Mouse (Mus musculus): ENCODE results near the gene Tyrobp. TPM values are rescaled to one million over a fixed set of nuclear protein-coding genes. Genes with fewer than 3 reads are reported as not detected.

Tyrobp gene
- polyA plus RNA-seq, 2 experiments = 54.2 to 84.7 TPM

- peaks cover 7% of the 10 kb centered on the region; the same call in 1 of the 2 replicates for H3K4me1 ChIP-seq (ENCODE audit: control insufficient read depth, insufficient read depth, low read length)
- no peak for ATAC-seq (ENCODE audit: low FRiP score, low read depth)
- no peak overlapping the region for H3K9ac ChIP-seq (ENCODE audit: low read depth, low read length, severe bottlenecking)
- TF ChIP-seq POLR2A (IDR thresholded peaks at IDR 0.05; ENCODE audit: borderline replicate concordance, extremely low read depth, insufficient read depth, insufficient read length) = no peak
- H3K4me3 ChIP-seq (replicated peaks; ENCODE audit: low read length) = 0 out of 2 replicates have a peak overlapping the region, but pooled peaks have one; percentile 67
- H3K27ac ChIP-seq (replicated peaks; ENCODE audit: low read depth, low read length) = no peak overlapping the region
- H3K27me3 ChIP-seq (ENCODE audit: control insufficient read depth, insufficient read depth, low read length) = no peaks in the 10 kb centered on the region
- H3K4me2 ChIP-seq (replicated peaks; ENCODE audit: low read depth, low read length, severe bottlenecking) = peak overlapping the region; percentile 79
- peaks cover 5% of the 10 kb centered on the region for H3K36me3 ChIP-seq (ENCODE audit: control insufficient read depth, insufficient read depth, low read length)
- 22% methylated on average over 9 of the region's 9 CpGs for WGBS
- no peak for DNase-seq (ENCODE audit: low spot score)
- no peaks in the 10 kb centered on the region for H3K9me3 ChIP-seq (ENCODE audit: control insufficient read depth, low read length)
Observed at GRCm38 (mm10) chr7:30443696-30444095, 30.1 kb downstream of the Tyrobp start.

GRCm38 (mm10) chr7:30444154-30444970, 30.8 kb downstream of the Tyrobp start:
- ATAC-seq (ENCODE audit: low FRiP score, low read depth) (peak; percentile 42; the same call in 1 of the 2 replicates), DNase-seq (ENCODE audit: low spot score) (peak; percentile 35)
- H3K4me2 ChIP-seq (replicated peaks; ENCODE audit: low read depth, low read length, severe bottlenecking) = peak overlapping the region; percentile 79
- H3K27ac ChIP-seq (replicated peaks; ENCODE audit: low read depth, low read length) = 0 out of 2 replicates have a peak overlapping the region, but pooled peaks have one; percentile 48
- H3K27me3 ChIP-seq (ENCODE audit: control insufficient read depth, insufficient read depth, low read length) = no peaks in the 10 kb centered on the region
- H3K36me3 ChIP-seq (ENCODE audit: control insufficient read depth, insufficient read depth, low read length) = peaks cover 5% of the 10 kb centered on the region
- H3K4me1 ChIP-seq (ENCODE audit: control insufficient read depth, insufficient read depth, low read length) = peaks cover 7% of the 10 kb centered on the region; the same call in 1 of the 2 replicates
- 2% methylated on average over 38 of the region's 38 CpGs for WGBS
- H3K9ac ChIP-seq (ENCODE audit: low read depth, low read length, severe bottlenecking) = peak overlapping the region; percentile 65
- H3K4me3 ChIP-seq (replicated peaks; ENCODE audit: low read length) = peak overlapping the region; percentile 67
- H3K9me3 ChIP-seq (ENCODE audit: control insufficient read depth, low read length) = no peaks in the 10 kb centered on the region
- TF ChIP-seq POLR2A (IDR thresholded peaks at IDR 0.05; ENCODE audit: borderline replicate concordance, extremely low read depth, insufficient read depth, insufficient read length) = no peak

GRCm38 (mm10) chr7:30444971-30445751, 31.6 kb downstream of the Tyrobp start, which contains the start of gene Aplp1:
Gene Aplp1, minus strand, starts transcription at chr7:30445535.
- peaks cover 7% of the 10 kb centered on the region; the same call in 1 of the 2 replicates for H3K4me1 ChIP-seq (ENCODE audit: control insufficient read depth, insufficient read depth, low read length)
- H3K4me3 ChIP-seq (replicated peaks; ENCODE audit: low read length) = peak within 1 kb of the TSS; percentile 67
- no peak for TF ChIP-seq POLR2A (IDR thresholded peaks at IDR 0.05; ENCODE audit: borderline replicate concordance, extremely low read depth, insufficient read depth, insufficient read length)
- WGBS = under 1% methylated on average over 49 of the region's 72 CpGs
- H3K9ac ChIP-seq (ENCODE audit: low read depth, low read length, severe bottlenecking) = peak within 1 kb of the TSS; percentile 65
- DNase-seq (ENCODE audit: low spot score) (peak; percentile 43), ATAC-seq (ENCODE audit: low FRiP score, low read depth) (peak; percentile 82)
- H3K36me3 ChIP-seq (ENCODE audit: control insufficient read depth, insufficient read depth, low read length) = peaks cover 5% of the 10 kb centered on the region; the same call in 1 of the 2 replicates
- H3K27me3 ChIP-seq (ENCODE audit: control insufficient read depth, insufficient read depth, low read length) = no peaks in the 10 kb centered on the region
- H3K27ac ChIP-seq (replicated peaks; ENCODE audit: low read depth, low read length) = peak within 1 kb of the TSS; percentile 48; the same call in 1 of the 2 replicates
- H3K4me2 ChIP-seq (replicated peaks; ENCODE audit: low read depth, low read length, severe bottlenecking) = peak within 1 kb of the TSS; percentile 79
- no peaks in the 10 kb centered on the region for H3K9me3 ChIP-seq (ENCODE audit: control insufficient read depth, low read length)

- Histone ChIP-seq H3K4me3 (replicated peaks; ENCODE audit: low read length) (no peak overlapping the region), H3K4me2 (replicated peaks; ENCODE audit: low read depth, low read length, severe bottlenecking) (no peak overlapping the region), H3K27ac (replicated peaks; ENCODE audit: low read depth, low read length) (no peak overlapping the region), H3K36me3 (ENCODE audit: control insufficient read depth, insufficient read depth, low read length) (no peaks in the 10 kb centered on the region), H3K27me3 (ENCODE audit: control insufficient read depth, insufficient read depth, low read length) (peaks cover 34% of the 10 kb centered on the region), H3K4me1 (ENCODE audit: control insufficient read depth, insufficient read depth, low read length) (no peaks in the 10 kb centered on the region), H3K9ac (ENCODE audit: low read depth, low read length, severe bottlenecking) (no peak overlapping the region), H3K9me3 (ENCODE audit: control insufficient read depth, low read length) (no peaks in the 10 kb centered on the region)
- no peak for DNase-seq (ENCODE audit: low spot score)
- no peak for ATAC-seq (ENCODE audit: low FRiP score, low read depth)
- 70% methylated on average over 7 of the region's 7 CpGs for WGBS
- TF ChIP-seq POLR2A (IDR thresholded peaks at IDR 0.05; ENCODE audit: borderline replicate concordance, extremely low read depth, insufficient read depth, insufficient read length) = no peak
Observed at GRCm38 (mm10) chr7:30450241-30450640, 36.7 kb downstream of the Tyrobp start.

- ATAC-seq (ENCODE audit: low FRiP score, low read depth) (no peak), DNase-seq (ENCODE audit: low spot score) (no peak)
- Histone ChIP-seq H3K4me1 (ENCODE audit: control insufficient read depth, insufficient read depth, low read length) (0 out of 2 replicates have a peak, but pooled peaks cover 4% of the 10 kb centered on the region), H3K9me3 (ENCODE audit: control insufficient read depth, low read length) (peaks cover 6% of the 10 kb centered on the region; the same call in 1 of the 2 replicates), H3K27ac (replicated peaks; ENCODE audit: low read depth, low read length) (no peak overlapping the region), H3K27me3 (ENCODE audit: control insufficient read depth, insufficient read depth, low read length) (peaks cover 65% of the 10 kb centered on the region), H3K4me3 (replicated peaks; ENCODE audit: low read length) (no peak overlapping the region), H3K36me3 (ENCODE audit: control insufficient read depth, insufficient read depth, low read length) (no peaks in the 10 kb centered on the region), H3K4me2 (replicated peaks; ENCODE audit: low read depth, low read length, severe bottlenecking) (no peak overlapping the region), H3K9ac (ENCODE audit: low read depth, low read length, severe bottlenecking) (no peak overlapping the region)
- TF ChIP-seq POLR2A (IDR thresholded peaks at IDR 0.05; ENCODE audit: borderline replicate concordance, extremely low read depth, insufficient read depth, insufficient read length) = no peak
- 14% methylated on average over 25 of the region's 25 CpGs for WGBS
Observed at GRCm38 (mm10) chr7:30453327-30453726, 39.8 kb downstream of the Tyrobp start.

Data from limb, embryonic 14.5 days (tissue).